Mouse (Mus musculus): Measurements from ENCODE around the gene Gm5741.

The Gm5741 gene

DNA sequence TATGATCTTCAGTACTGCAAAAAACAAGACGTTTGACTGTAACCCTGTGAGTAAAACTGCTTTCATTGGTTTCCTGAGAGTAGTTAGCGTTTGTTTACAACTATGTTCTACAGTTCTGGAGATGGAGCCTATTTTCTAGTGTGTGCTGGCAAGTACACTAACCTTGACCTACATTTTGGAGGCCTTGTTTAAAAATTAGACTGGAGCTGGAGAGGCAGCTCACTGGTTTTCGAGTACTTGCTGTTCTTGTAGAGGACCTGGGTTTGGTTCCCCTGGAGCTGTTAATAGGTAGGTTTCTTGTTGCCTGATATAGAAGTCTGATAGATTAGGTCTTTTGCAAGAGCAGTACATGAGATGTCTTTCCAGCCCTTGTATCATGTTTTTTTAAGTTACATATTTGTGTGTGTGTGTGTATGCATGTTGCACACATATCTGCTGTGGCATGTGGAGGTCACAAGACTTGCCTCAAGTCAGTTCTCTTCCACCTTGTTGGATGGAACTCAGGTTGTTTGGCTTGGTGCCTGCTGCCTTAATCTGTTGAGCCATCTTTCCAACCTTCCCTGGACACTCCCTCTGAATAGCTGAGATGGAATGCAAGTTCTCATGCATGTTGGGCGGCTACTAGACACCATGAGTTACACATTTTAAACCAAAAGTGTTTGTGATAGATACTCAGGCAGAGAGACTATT, 35.0 kb downstream of the Gm5741 start:
- DNase-seq (ENCODE audit: low read depth, low spot score), result no peak

DNA sequence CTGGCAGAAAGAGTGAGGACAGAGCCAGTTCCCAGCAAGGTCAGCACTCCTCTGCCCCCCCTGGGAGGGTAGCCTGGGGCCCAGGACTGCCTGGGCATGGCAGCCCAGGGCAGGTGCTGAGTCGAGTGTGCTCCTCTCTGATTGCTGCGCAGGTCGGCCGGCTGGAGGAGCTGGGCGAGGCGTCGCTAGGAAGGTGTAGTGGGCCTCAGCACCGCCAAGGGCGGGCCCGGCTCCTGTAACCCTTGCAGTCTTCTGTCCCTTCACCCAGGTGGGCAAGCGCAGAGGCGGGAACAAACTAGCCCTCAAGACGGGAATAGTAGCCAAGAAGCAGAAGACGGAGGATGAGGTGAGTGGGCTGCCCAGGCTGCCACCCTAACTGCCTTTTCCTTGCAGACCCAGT, 38.5 kb downstream of the Gm5741 start:
- DNase-seq (ENCODE audit: low read depth, low spot score), result no peak

DNA sequence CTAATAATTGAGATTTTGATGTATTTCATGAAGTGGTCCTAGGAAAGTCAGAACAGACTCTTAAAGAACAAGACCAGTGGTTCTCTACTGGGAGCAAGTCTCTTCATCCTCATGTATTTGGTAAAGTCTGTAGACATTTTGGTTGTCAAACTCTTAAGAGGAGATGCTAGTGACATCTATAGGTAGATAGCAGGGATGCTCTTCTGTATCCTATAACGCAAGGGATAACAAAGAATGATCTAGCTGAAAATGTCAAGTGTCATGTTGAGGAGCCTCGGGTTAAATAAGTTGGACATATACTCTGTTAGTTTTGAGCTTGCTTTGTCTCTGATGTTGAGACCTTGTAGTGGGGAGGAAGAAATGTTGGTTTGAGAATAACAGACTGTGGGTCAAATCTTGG, 39.9 kb downstream of the Gm5741 start:
- DNase-seq (ENCODE audit: low read depth, low spot score), result no peak

DNA sequence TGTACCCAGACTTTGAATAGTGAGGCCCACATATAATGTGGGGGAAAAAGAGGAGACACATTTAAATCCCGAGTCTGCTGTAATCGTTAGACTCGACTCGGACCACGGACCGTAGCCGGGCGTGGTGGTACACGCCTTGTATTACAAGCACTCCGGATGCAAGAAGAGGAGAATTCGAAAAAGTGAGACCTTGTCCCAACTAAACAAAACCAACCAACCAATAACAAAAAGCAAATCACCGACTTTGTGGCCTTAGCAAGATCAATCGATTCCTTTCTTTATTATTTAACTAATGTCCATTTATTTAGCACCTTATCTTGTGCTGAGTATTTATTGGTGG, 40.3 kb downstream of the Gm5741 start:
- DNase-seq (ENCODE audit: low read depth, low spot score), result no peak

DNA sequence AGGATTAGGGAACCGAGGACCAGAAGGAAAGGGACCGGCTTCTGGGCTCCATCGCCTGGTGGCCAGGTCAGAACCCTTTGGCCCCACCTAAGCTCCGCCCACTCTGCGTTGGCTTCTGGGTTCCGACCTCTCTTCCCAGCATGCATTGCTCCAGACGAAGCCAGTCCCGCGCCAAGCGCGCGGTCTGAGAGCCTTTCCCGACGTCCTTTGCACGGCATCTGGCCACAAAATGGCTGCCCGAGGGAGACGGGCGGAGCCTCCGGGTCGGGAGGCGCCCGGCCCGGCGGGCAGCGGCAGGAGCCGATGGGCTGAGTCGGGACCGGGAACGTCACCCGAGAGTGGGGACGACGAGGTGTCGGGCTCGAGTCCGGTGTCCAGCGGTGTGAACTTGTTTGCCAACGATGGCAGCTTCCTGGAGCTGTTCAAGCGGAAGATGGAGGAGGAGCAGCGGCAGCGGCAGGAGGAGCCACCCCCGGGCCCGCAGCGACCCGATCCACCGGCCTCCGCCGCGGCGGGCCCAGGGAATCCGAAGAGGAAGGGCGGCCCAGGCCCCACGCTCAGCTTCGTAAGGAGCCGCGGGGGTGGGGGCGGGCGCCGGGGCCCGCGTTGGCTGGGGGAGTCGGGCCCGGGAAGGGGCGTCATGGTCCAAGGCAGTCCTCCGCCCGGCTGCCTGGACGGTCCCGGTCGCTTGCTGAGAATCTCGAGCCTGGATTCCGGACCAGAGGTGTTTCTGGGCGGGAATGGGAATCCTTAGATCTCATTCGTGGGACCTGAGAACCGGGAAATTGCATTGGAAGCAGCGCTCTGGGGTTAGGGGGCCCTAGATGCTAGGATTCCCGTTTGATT, 40.9 kb downstream of the Gm5741 start, which contains the start of gene Trir:
TSS of gene Trir (plus strand) at position 154 of the 846 bp plus-strand sequence.
- DNase-seq (ENCODE audit: low read depth, low spot score), result peak; percentile 91

DNA sequence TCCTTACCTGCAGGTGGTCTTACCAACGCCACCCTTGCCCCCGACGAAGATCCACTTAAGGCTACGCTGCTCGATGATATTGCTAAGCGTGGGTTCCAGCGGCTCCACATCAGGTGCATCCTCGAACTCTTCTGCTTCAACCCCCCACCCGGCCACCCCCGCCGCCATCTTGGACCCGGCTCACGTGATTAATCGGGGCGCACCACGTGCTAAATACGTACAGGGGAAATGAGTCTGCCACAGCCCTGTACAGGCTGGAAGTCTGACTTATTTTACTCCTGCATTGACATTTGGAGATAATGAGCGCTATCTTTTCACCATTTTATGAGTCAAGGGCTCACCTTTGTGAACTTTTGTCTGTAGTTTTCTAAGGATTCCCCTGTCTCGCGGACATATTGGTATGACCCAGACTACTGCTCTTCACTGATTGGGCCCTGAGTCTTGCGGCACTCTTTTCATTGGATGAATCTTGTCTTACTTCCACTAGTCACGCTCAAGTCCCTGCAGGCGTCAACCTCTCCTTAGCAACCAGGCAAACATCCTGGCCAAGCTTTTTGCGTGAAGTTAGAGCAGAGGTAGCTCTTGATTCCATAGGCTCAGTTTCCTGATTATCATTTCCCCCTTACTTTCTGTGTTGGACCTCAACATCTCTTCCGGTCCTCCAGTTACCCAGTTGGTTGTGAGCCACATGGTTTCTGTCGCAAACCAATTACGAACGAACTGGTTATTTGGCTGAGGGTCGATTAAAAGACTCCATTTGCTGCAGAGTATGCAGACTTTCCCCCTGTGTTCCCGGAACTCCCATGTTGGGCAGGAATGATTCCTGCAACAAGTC, 42.5 kb downstream of the Gm5741 start, which contains the start of gene Asna1:
TSS of gene Asna1 (minus strand) at position 184 of the 835 bp plus-strand sequence.
- DNase-seq (ENCODE audit: low read depth, low spot score), result peak; percentile 81

DNA sequence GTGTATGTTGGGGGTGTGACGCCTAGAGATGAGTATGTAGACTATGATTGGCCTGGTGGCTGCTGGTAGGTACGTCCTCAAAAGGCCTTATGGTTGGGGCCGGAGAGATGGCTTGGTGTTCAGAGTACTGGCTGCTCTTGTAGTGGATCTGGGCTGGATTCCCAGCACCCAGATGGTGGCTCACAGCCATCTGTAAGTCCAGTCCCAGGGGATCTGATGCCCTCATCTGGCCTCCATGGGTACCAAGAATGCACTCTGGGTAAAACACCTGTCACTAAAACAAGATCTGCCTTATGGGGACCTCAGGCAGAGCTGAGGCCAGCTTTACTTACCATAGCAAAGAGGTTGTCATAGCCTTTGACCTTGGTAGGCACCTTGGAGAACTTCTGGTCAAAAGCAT, 43.9 kb downstream of the Gm5741 start:
- DNase-seq (ENCODE audit: low read depth, low spot score), result no peak

DNA sequence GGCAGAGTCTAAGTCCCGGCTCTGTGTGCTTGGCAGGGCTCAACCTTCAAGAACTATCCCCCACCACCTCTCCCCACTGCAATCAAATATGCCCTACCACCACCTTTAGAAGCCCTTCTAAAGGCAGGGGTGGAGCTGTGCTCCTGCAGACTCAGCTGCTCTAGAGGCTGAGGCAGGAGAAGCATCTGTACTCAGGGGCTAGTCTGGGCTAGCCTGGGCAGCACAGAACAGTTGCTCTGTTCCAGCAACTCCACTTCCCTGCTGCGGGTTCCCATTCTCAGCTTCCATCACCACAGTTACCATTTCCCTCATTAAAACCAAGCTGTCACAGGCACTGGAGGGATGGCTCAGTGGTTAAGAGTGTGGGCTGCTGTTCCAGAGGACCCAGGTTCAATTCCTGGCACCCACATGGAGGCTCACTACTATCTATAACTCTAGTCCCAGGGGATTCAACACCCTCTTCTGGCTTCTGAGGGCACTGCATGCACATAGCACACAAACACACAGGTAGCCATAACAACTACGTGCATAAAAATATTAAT, 46.2 kb downstream of the Gm5741 start:
- DNase-seq (ENCODE audit: low read depth, low spot score), result no peak
